14 mouse cellular contexts compared by ENCODE assay signal in the genomic region with DNA sequence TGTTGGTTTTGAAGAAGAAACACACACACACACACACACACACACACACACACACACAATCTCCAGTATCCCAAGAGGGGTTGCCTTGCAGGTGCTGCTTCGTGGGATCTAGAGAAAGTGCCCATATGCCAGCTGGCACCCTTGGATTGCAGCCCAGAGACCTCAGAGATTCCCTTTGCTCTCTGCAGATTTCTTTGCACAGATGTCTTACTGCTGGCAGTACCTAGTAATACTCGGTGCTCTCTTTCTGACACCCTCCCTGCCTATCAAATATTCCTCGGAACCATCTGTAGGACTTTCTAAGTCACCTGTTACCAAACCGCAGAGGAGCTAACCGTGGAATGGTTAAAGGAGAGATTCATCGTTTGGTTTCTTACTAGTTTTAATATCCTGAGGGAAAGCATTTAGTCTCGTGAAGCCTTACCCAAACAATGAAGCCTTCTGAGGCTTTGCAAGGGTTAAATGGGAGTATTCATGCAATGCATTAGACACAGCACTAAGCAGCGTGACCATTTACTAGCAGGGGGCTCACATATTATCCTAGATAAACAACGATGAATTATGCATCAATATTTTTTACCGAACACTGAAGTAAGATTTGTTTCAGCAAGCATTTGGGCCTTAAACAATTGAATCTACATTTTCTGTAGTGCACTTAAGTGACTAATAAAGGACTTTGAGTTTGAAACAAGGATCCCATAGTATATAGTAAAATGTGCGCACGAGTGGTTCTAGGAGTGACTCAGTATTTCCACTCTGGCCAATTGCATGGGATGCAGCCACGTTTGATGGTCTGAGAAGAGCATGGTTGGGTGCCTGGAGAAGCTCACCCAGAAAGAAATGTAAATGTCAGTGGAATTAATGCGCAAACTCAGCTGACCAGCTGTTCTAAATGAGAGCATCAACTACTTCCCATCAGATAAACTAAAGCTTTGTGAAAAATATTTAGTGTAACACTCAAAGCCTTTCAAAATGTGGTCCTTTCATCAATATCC. TPM values are rescaled to one million over a fixed set of nuclear protein-coding genes. Genes with fewer than 3 reads are reported as not detected.
DNase-seq lines count a peak whose midpoint lies in the region; ATAC-seq lines count a peak whose summit lies in the region.
"Had no signal": no experiment of that assay in that cellular context is flagged by ENCODE, and none has a peak within 500 bp of the region (broad histone marks: within the 10 kb centered on the region; RNA-seq: fewer than 3 reads in every experiment).

No protein-coding gene starts in this region.

- H3K9me3 ChIP-seq in forebrain, embryonic 13.5 days (replicated peaks), result no peaks in the 10 kb centered on the region
- no peaks in the 10 kb centered on the region for H3K9me3 ChIP-seq in forebrain, embryonic 10.5 days
- H3K9me3 ChIP-seq in hindbrain, embryonic 16.5 days (ENCODE audit: control insufficient read depth, low read length), result no peaks in the 10 kb centered on the region
- no peaks in the 10 kb centered on the region for H3K9me3 ChIP-seq in neural tube, embryonic 14.5 days (ENCODE audit: control insufficient read depth, low read length)

- H3K4me2 ChIP-seq in forebrain, embryonic 13.5 days, result no peak overlapping the region
- no peak overlapping the region for H3K4me2 ChIP-seq in hindbrain, embryonic 16.5 days (ENCODE audit: low read length)
- H3K4me2 ChIP-seq in neural tube, embryonic 14.5 days (ENCODE audit: low read depth, low read length), result no peak overlapping the region

- no peak for DNase-seq in forebrain, embryonic 10.5 days (ENCODE audit: extremely low spot score, low spot score)
- DNase-seq in right cerebral cortex, postnatal 10 days (ENCODE audit: low spot score in 2 of 2), result peak; percentile 42
- DNase-seq in right cerebral cortex, adult 2 months (ENCODE audit: low spot score in 2 of 2), result no peak
- no peak for DNase-seq in thymus, adult 18-20 months
- no peak for DNase-seq in testis, postnatal 14 days (ENCODE audit: low spot score)
- DNase-seq: B cell, adult 2 months; kidney, postnatal 10 days; layer of hippocampus, adult 9-11 months; lung, adult 2 months; thymus, adult 2 months had no signal

- H3K27ac ChIP-seq in forebrain, embryonic 13.5 days, result peak overlapping the region; percentile 0; the same call in 1 of the 2 replicates
- no peak overlapping the region for H3K27ac ChIP-seq in forebrain, embryonic 10.5 days
- H3K27ac ChIP-seq in hindbrain, embryonic 16.5 days (ENCODE audit: low read depth, low read length), result no peak overlapping the region
- no peak overlapping the region for H3K27ac ChIP-seq in neural tube, embryonic 14.5 days (ENCODE audit: low read depth, low read length)

- no peak overlapping the region for H3K9ac ChIP-seq in forebrain, embryonic 13.5 days
- H3K9ac ChIP-seq in hindbrain, embryonic 16.5 days (ENCODE audit: low read depth, low read length), result no peak overlapping the region
- H3K9ac ChIP-seq in neural tube, embryonic 14.5 days (replicated peaks; ENCODE audit: low read depth, low read length), result no peak overlapping the region

- H3K4me3 ChIP-seq in forebrain, embryonic 13.5 days, result no peak overlapping the region
- no peak overlapping the region for H3K4me3 ChIP-seq in forebrain, embryonic 10.5 days
- H3K4me3 ChIP-seq in hindbrain, embryonic 16.5 days (ENCODE audit: low read length), result no peak overlapping the region
- no peak overlapping the region for H3K4me3 ChIP-seq in neural tube, embryonic 14.5 days (ENCODE audit: low read depth, low read length)

- H3K27me3 ChIP-seq in forebrain, embryonic 13.5 days, result no peaks in the 10 kb centered on the region
- no peaks in the 10 kb centered on the region for H3K27me3 ChIP-seq in forebrain, embryonic 10.5 days (ENCODE audit: poor library complexity, severe bottlenecking)
- H3K27me3 ChIP-seq in hindbrain, embryonic 16.5 days (replicated peaks; ENCODE audit: control insufficient read depth, insufficient read depth, low read length), result no peaks in the 10 kb centered on the region
- no peaks in the 10 kb centered on the region for H3K27me3 ChIP-seq in neural tube, embryonic 14.5 days (ENCODE audit: control insufficient read depth, insufficient read depth, low read length)

- peak; percentile 55; the same call in 1 of the 2 replicates for ATAC-seq in forebrain, embryonic 13.5 days
- ATAC-seq in hindbrain, embryonic 16.5 days, result peak; percentile 75
- ATAC-seq in neural tube, embryonic 14.5 days (ENCODE audit: low read depth), result peak; percentile 65
- ATAC-seq: intestine, postnatal 0 days had no signal

- H3K36me3 ChIP-seq in forebrain, embryonic 13.5 days (ENCODE audit: poor library complexity, severe bottlenecking), result no peaks in the 10 kb centered on the region
- no peaks in the 10 kb centered on the region for H3K36me3 ChIP-seq in forebrain, embryonic 10.5 days (replicated peaks)
- no peaks in the 10 kb centered on the region for H3K36me3 ChIP-seq in hindbrain, embryonic 16.5 days (ENCODE audit: control insufficient read depth, insufficient read depth, low read length)
- H3K36me3 ChIP-seq in neural tube, embryonic 14.5 days (ENCODE audit: control insufficient read depth, insufficient read depth, low read length), result no peaks in the 10 kb centered on the region

- H3K4me1 ChIP-seq in forebrain, embryonic 13.5 days, result peaks cover 24% of the 10 kb centered on the region
- peaks cover 16% of the 10 kb centered on the region for H3K4me1 ChIP-seq in forebrain, embryonic 10.5 days
- H3K4me1 ChIP-seq in hindbrain, embryonic 16.5 days (ENCODE audit: control insufficient read depth, insufficient read depth, low read depth, low read length), result no peaks in the 10 kb centered on the region
- H3K4me1 ChIP-seq in neural tube, embryonic 14.5 days (ENCODE audit: control insufficient read depth, insufficient read depth, low read length), result no peaks in the 10 kb centered on the region

- 64% methylated on average over 14 of the region's 14 CpGs for WGBS in forebrain, embryonic 13.5 days
- whole genome bisulfite sequencing in forebrain, embryonic 10.5 days, result 78% methylated on average over 14 of the region's 14 CpGs
- WGBS in hindbrain, embryonic 16.5 days, result 35% methylated on average over 14 of the region's 14 CpGs
- 44% methylated on average over 14 of the region's 14 CpGs for WGBS in neural tube, embryonic 14.5 days

RNA-seq across cellular contexts. Expression of a gene that starts 44.2 kb away (rescaled TPM):
- 107 and 117 TPM in 2 replicates for polyA plus RNA-seq in forebrain, embryonic 13.5 days (2015; fragmentation: Nextera tagmentation; extraction: Ambion mirVana)
- 64.3 and 68.2 TPM in 2 replicates for polyA plus RNA-seq in forebrain, embryonic 10.5 days (2016; fragmentation: Nextera tagmentation; extraction: Ambion mirVana)
- polyA plus RNA-seq in hindbrain, embryonic 16.5 days (2015; fragmentation: Nextera tagmentation; extraction: Ambion mirVana), result 136 and 143 TPM in 2 replicates
- polyA plus RNA-seq in neural tube, embryonic 14.5 days (2014; fragmentation: Nextera tagmentation; extraction: Ambion mirVana), result 133 and 147 TPM in 2 replicates

RNA-seq across cellular contexts. Expression of a gene that starts 56.7 kb away (rescaled TPM):
- 10.6 and 10.7 TPM in 2 replicates for polyA plus RNA-seq in forebrain, embryonic 13.5 days (2015; fragmentation: Nextera tagmentation; extraction: Ambion mirVana)
- polyA plus RNA-seq in forebrain, embryonic 10.5 days (2016; fragmentation: Nextera tagmentation; extraction: Ambion mirVana), result 10.2 and 11.2 TPM in 2 replicates
- 8.6 and 8.7 TPM in 2 replicates for polyA plus RNA-seq in hindbrain, embryonic 16.5 days (2015; fragmentation: Nextera tagmentation; extraction: Ambion mirVana)
- polyA plus RNA-seq in neural tube, embryonic 14.5 days (2014; fragmentation: Nextera tagmentation; extraction: Ambion mirVana), result 7.5 and 7.7 TPM in 2 replicates

Comparison
In these comparisons a context has a peak if more than half of its experiments do, and no peak if none do; other contexts are left out.
1. DNase-seq: peak in right cerebral cortex, postnatal 10 days (2 of 2); none in forebrain, embryonic 10.5 days (single experiment), right cerebral cortex, adult 2 months (0 of 2), thymus, adult 18-20 months (0 of 2) and testis, postnatal 14 days (single experiment).
2. Peak in every context shown above with its lines, with median percentiles within 50 percentile points of each other: ATAC-seq.